Mouse (Mus musculus) right cerebral cortex, postnatal 4 days (tissue): Measurements from ENCODE around the gene AI413582.

Experiments
- DNase-seq: peaks from one replicate; pipeline ENCODE4 v3.0.0-alpha.2; 2022

The AI413582 gene

GRCm38 (mm10) chr17:27565163-27565941 is at the start of gene AI413582:
TSS of gene AI413582 (minus strand) at chr17:27565756.
- DNase-seq = peak; percentile 97

DNA sequence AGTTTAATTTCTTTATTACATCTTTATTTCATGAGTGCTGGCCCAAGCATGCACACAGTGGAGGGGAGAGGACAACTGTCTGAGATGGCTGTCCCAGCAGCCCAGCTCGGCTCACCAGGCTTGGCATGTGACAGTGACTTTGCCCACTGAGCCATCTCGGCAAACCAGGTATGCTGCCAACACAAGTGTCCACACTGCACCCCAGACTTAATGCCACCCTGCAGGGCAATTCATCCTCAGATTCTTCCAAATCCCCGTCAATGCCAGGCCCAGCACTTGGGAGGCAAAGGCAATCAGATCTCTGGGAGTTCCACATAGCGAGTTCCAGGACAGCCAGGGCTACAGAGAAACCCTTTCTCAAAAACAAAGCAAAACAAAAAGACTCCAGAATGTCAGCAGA is 47.5 kb upstream of the AI413582 start:
- DNase-seq = no peak

- no peak for DNase-seq
These were observed 46.4 kb upstream of the AI413582 start for GRCm38 (mm10) chr17:27611994-27612393.

- DNase-seq = no peak
These were observed 45.9 kb upstream of the AI413582 start for GRCm38 (mm10) chr17:27611519-27611884.

DNA sequence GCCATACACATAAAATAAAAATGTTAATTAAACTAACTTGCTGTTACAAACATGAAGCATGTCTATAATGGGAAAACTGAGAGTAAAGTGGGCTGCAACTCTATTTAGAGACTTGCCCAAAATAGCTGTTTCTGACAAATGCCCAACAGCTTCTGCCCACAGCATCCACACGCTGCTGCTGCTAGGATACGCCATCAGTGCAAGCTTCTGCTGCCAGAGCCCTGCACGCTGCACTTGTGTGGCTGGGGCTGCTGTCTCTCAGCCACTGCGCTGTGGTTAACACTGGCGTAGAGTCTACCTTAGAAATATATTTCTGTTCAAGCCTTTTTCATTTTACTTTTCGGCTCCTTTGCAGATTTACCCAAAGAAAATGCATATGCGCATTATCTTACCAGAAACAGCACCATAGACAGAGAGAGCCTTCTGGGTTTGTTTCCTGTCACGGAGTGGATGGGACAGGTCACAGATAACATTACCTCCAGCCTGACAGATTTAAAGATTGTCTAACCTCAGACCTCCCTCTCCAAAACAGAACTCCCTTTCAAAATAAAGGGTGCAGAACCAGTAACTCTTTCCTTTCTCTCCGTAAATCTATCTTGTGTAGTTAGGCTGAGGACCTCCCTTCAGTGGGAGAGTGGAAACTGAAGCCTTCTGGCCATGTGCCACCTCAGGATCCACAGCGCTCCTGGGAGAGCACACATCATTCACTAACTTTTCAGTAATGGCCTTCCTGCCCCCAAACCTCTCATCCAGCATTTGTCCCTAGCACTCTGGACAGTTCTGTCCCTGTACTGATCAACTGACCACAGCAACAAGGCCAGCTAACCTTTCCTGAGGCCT is 45.3 kb upstream of the AI413582 start:
- peak; percentile 48 for DNase-seq

GRCm38 (mm10) chr17:27609576-27609975 is 44.0 kb upstream of the AI413582 start:
- no peak for DNase-seq

DNA sequence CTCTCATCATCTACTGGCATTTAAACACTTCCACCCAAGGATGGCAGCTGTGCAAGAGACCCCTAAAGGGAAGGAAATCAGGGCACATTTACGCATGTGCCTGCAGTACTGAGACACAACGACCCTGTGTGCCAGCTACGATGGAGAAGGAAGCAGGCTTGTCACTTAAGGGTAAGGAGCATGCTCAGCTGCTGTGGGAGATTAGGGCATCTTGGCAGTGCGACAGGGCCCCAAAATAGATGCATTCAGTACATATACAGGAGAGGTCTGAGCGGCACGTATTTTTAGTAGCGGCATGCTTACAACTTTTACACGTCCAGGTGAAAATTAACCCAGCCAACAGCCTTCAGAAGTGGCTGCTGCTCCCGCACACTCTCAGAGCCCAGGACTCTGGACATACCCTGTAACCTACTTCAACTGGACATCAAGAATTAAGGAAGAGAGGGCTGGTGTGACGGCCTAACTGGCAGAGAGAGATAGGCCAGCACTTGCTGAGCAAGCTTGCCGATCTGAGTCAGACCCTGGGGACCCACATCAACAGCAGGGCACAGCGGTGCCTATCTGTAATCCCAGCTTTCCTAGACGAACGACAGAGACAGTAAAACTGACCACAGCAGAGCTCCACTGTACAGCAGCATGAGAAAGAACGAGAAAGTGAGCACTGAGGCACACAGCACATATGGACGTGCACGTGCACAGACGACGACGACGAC is 38.1 kb upstream of the AI413582 start:
- no peak for DNase-seq

DNA sequence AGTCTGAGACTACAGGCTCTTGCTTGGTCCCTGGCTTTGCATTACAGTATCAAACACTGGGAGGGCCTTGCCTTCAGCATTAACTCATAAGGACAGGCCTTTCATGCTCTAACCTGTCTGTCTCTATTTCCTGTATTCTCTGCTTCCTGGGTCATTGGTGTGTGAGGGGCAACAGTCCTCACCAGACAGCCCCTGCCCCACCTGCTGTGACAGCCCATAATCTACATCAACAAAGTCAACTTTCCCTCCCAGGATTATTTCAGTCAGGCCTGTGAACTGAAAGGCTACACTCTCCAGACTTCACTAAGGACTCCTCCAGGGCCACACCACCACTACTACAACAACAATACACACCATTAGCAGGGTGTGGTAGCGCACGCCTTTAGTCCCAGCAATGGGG is 37.5 kb upstream of the AI413582 start:
- DNase-seq = no peak

DNA sequence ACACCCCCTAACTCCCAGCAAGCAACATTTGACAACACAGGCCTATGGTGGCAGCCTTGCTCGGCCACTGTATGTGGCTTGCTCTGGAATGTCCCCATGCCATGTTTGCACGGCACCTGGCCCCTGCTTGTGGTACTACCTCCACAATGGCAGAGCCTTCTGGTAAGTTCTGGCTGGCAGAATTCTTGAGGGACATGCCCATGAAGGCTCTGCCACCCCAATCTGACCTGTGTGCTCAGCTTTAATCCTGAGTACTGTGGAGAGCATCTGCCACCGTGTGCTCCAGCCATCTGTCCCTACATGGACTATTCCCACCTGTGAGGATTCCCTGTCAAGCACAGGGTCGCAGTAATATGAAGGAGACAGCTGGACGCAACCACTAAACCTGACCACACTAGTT is 35.3 kb upstream of the AI413582 start:
- DNase-seq = no peak

DNA sequence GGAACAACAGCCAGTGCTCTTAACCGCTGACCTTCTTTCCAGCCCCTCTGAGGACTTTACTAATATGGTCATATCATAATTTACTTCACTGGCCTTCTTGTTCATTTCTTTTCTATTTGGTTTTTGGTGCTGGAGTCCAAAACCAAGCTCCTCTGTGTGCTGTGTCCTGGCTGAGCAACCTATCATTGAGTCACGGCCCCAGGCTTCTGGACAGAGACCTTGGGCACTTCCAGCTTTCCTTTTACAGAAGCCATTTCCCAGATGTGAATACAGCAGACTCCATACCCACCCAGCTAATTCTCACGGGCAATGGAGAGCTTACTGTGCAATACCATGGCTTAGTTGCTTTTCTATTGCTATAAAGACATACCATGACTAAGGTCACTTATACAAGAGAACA is 34.7 kb upstream of the AI413582 start:
- no peak for DNase-seq

GRCm38 (mm10) chr17:27596376-27597190 is 31.0 kb upstream of the AI413582 start:
- no peak for DNase-seq

- no peak for DNase-seq
These were observed 30.3 kb upstream of the AI413582 start for GRCm38 (mm10) chr17:27595659-27596375.

- DNase-seq = no peak
These were observed 27.0 kb upstream of the AI413582 start for GRCm38 (mm10) chr17:27592565-27592910.

DNA sequence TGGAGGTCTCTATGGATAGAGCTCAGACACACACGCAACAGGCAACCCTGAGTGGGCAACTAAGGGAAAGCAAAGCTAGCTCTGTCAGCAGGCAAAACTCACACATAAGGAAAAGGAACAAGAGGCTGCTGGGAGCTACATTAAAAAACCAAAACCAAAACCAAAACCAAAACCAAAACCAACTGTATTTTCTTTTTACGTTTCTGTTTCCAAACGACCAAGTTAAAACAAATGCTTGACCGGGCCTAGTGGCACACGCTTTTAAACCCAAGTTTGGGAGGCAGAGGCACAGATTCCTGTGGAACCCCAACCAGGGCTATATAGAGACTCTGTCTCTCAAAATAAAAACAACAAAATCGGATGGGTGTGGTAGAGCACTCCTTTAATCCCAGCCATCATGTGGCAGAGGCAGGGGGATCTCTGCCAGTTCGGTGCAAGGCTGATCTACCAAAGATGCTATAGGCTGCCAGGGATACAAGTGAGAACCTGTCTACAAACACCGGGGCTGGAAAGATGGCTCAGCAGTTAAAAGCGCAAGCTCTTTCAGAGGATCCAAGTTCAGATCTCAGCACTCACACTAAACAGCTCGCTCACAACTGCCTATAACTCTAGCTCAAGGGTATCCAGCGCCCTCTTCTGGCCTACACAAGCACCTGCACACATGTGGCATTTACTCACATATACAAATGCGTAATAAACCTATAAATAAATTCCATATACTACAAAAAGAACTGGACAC is 26.4 kb upstream of the AI413582 start:
- DNase-seq = no peak

DNA sequence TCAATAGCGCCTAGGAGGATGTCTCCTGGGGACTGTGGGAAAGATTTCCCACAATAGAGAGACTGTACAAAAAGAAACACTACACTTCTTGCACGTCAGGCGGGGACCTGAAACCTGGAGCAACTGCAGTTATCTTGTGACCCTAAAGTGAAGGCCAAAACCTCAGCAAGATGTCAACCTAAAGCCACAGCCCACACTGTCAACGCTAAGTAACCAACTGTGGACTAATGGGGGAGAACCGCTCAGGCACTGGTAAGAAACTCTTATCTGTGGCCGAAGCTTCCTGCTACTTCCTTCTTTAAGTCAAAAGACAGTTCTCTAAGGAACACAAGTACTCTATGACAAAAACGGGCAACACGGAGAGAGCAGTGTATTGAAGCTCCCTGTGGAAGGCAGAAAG is 22.7 kb upstream of the AI413582 start:
- no peak for DNase-seq

GRCm38 (mm10) chr17:27587252-27587651 is 21.7 kb upstream of the AI413582 start:
- peak; percentile 43 for DNase-seq

DNA sequence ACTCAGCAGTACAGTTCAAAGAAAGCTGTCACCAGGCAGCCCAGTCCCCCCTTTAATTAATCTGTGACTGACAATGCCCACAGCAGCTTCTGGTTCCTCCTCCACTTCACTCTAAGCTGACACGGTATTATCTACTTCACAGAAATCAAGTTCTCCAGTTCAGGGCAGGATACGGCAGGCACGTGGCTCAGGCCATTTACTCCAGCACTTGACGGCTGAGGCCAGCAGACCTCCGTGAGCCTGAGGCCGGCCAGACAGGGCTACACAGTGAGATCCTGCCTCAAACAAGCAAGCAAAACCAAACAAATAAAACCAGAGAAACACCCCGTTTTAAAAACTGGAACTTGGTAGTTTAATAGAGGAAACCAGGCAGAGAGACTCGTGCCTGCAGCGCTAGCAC is 21.1 kb upstream of the AI413582 start:
- no peak for DNase-seq

- no peak for DNase-seq
These were observed 17.8 kb upstream of the AI413582 start for GRCm38 (mm10) chr17:27583185-27583894.

DNA sequence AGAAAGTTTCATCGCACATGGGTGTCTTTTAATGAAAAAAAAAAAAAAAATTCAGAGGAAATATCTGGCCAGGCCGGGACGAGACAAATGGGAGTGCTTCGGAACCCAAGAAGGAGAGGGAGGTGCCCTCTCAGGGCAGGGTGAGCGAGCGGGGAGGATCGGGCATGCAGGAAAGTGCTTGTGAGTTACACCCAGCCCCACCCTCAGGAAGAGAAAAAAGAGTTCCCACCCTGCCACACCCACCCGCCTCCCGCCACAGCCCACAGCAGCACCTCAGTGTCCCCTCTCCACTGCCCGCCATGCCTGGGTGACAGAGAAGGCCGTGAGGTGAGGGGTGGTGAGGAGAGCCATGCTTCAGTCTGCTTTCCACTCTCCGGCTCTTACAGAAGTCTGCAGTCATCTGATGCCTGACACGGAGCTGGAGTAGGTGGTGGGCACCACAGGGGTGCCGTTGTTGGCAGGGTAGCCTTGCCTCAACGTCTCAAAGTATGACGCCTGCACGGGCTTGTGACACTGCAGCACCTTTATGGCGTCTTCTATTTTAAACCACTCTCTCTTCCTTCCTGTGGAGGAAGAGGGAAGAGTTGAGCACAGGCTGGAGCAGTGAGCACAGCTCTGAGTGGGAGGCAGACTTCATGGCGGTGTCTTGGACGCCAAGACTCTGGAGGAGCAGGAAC is 15.0 kb upstream of the AI413582 start:
- DNase-seq = no peak

GRCm38 (mm10) chr17:27579816-27580215 is 14.3 kb upstream of the AI413582 start:
- DNase-seq = no peak
